Mouse (Mus musculus) liver, embryonic 14.5 days (tissue): ENCODE measurements around the gene Cd48. TPM values are rescaled to one million over a fixed set of nuclear protein-coding genes. Genes with fewer than 3 reads are reported as not detected.
"Not testable (repeated sequence)": the region's sequence is repeated elsewhere in the genome, so short reads cannot be mapped to it uniquely, and the experiment has no call there.

ENCODE experiments used
- ATAC-seq: fragments of 200-750 bp; cut with Nextera tagmentation; 2 replicates; pipeline ENCODE4 v1.8.0; 2017; ENCODE audit warnings: moderate number of reproducible peaks, mild to moderate bottlenecking, moderate library complexity; ENCODE audit not compliant: insufficient read depth
- DNase-seq, 3 experiments: peaks; one replicate each; pipeline ENCODE4 v3.0.0-alpha.2; 2012 to 2013; ENCODE audit warnings: low read depth in 3 of 3, low spot score in 3 of 3
- H3K27ac ChIP-seq: fragments of 300-500 bp; sonication (generic); 2 replicates; pipeline ENCODE4 v1.5.1; 2014; ENCODE audit warnings: moderate library complexity, mild to moderate bottlenecking, control low read depth, inconsistent platforms
- H3K27me3 ChIP-seq: fragments of 300-500 bp; sonication (generic); 2 replicates; pipeline ENCODE4 v1.6.1; 2014; ENCODE audit warnings: mild to moderate bottlenecking, low read length, moderate library complexity; ENCODE audit not compliant: control insufficient read depth, insufficient read depth
- H3K36me3 ChIP-seq: fragments of 300-500 bp; sonication (generic); replicated peaks from 2 replicates; pipeline ENCODE4 v1.6.1; 2014; ENCODE audit warnings: low read depth; ENCODE audit not compliant: control insufficient read depth, insufficient read depth
- H3K4me1 ChIP-seq, 2 experiments: fragments of 200-500 bp in 1 of 2; fragments of 300-500 bp in 1 of 2; sonication (generic) in 1 of 2; replicated peaks; 2 replicates each; pipeline ENCODE4 v1.6.1; 2012 to 2014; ENCODE audit warnings: antibody characterized with exemption in 1 of 2, inconsistent platforms in 1 of 2, low read length in 1 of 2; ENCODE audit not compliant: control insufficient read depth in 2 of 2, insufficient read depth in 2 of 2
- H3K4me2 ChIP-seq: fragments of 300-500 bp; sonication (generic); 2 replicates; pipeline ENCODE4 v1.6.1; 2014; ENCODE audit warnings: low read depth, mild to moderate bottlenecking, control low read depth, moderate library complexity
- H3K4me3 ChIP-seq, 2 experiments: fragments of 200-500 bp in 1 of 2; fragments of 300-500 bp in 1 of 2; sonication (generic) in 1 of 2; 2 replicates each; pipeline ENCODE4 v1.5.1; 2012 to 2014; ENCODE audit warnings: low read depth in 2 of 2, low read length in 2 of 2, mild to moderate bottlenecking in 2 of 2, control low read depth in 1 of 2, inconsistent platforms in 1 of 2, moderate library complexity in 1 of 2; ENCODE audit not compliant: insufficient read depth in 1 of 2
- H3K9ac ChIP-seq: fragments of 300-500 bp; sonication (generic); replicated peaks from 2 replicates; pipeline ENCODE4 v1.6.1; 2014; ENCODE audit warnings: mild to moderate bottlenecking, control low read depth, moderate library complexity
- H3K9me3 ChIP-seq: fragments of 300-500 bp; sonication (generic); 2 replicates; pipeline ENCODE4 v1.6.1; 2016; ENCODE audit warnings: low read length, mixed read lengths; ENCODE audit not compliant: control insufficient read depth
- CTCF ChIP-seq: IDR thresholded peaks from 2 replicates; pipeline ENCODE4 v1.5.1; 2016; ENCODE audit warnings: antibody characterized with exemption, low read depth, control low read depth
- EP300 ChIP-seq: IDR thresholded peaks from 2 replicates; pipeline ENCODE4 v1.6.1; 2016; ENCODE audit warnings: antibody characterized with exemption, low read depth
- WGBS: fragments of 180-500 bp; shearing (Covaris S2); extraction: QIAGEN DNeasy Blood & Tissue Kit; methylation state at CpG from one replicate; pipeline ENCODE4 v1.1.7; 2014; ENCODE audit not compliant: insufficient replicate concordance; 5-methylcytosine and 5-hydroxymethylcytosine counted together
- polyA plus RNA-seq, 2 experiments: library from polyadenylated mRNA; depleted of rRNA in 1 of 2; stranded (reverse) in 1 of 2; unstranded in 1 of 2; fragments of >200 nt; fragmentation: Nextera tagmentation in 1 of 2; extraction: Ambion mirVana in 1 of 2; gene quantifications; 2 replicates each; pipeline versions ENCODE4 v1.2.1 to v1.2.3; 2012 to 2014

Cd48 gene
- polyA plus RNA-seq, 2 experiments = 5.6 to 11.2 TPM

DNA sequence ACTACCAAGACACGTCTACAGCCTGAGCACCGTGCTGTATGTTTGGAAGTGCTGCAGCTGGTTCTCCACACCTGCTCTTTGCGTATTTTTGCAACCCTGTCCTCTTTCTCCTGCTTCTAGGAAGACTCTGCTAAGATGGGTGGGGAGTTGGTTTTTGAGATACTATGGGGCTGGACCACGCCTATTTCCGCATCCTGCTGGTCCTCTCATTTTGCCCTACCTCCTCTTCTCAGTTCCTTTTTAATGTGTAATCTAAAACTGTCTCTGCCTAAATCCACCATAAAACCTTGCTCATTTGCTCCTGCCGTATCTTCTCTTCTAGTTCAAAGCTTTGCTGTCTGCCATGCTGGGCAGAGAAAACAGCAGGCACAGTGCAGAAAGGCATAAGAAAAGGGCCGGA is 800 bp upstream of the Cd48 start:
- H3K4me2 ChIP-seq = peak overlapping the region; percentile 26
- ATAC-seq = no peak
- H3K27me3 ChIP-seq = no peaks in the 10 kb centered on the region
- no peak overlapping the region for H3K27ac ChIP-seq
- no peaks in the 10 kb centered on the region for H3K36me3 ChIP-seq
- H3K9ac ChIP-seq = no peak overlapping the region
- H3K9me3 ChIP-seq = no peaks in the 10 kb centered on the region
- DNase-seq = no peak
- 29% methylated on average over 7 of the region's 7 CpGs for WGBS
- H3K4me1 ChIP-seq = peaks cover 0 to 13% of the 10 kb centered on the region in 2 experiments; a peak in 3 of 4 replicates
- H3K4me3 ChIP-seq = no peak overlapping the region
- TF ChIP-seq CTCF (no peak), EP300 (no peak)

DNA sequence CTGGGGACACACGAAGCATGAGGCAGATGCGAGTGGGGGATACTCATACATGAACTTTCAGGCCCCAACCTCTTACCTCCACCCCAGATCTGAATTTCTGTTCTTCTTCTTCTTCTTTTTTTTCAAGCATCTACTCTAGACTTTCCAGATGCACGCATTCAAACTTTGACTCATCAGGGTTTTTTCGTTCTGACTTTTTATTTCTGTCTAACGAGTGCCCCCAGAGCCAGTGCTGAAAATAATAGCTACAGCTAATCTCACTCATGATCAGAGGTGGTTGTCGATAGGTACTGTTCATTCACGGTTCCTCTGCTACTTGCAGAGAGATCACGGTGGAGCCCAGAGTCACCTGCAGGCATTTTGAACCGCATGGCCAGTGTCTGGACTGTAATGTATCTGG is 3.1 kb downstream of the Cd48 start:
- WGBS = 65% methylated on average over 9 of the region's 9 CpGs
- Histone ChIP-seq H3K9me3 (no peaks in the 10 kb centered on the region), H3K4me1 (peaks cover 0 to 8% of the 10 kb centered on the region in 2 experiments; a peak in 2 of 4 replicates), H3K36me3 (no peaks in the 10 kb centered on the region), H3K27ac (no peak overlapping the region), H3K4me2 (no peak overlapping the region), H3K4me3 (no peak overlapping the region), H3K9ac (no peak overlapping the region), H3K27me3 (no peaks in the 10 kb centered on the region)
- TF ChIP-seq EP300 (no peak), CTCF (no peak)
- DNase-seq = no peak
- no peak for ATAC-seq

DNA sequence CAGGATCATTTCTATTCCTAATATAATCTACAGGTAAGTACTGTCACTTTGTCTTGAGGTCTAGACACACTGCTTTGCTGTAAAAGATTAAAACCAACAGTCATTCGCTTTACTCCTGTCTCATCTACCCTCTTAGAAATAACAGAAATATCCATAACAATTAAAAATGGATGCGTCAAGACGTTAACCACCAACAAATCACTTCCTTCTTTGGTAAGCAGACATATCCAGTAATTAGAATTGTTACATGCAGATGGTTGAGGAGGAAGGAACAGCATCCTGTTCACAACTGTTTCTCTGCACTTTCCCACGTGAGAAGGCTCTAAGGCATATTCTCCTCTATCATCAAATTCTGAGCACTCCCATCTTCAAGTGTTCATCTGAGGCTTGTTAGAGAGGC is 5.5 kb downstream of the Cd48 start:
- no peak for ATAC-seq
- 38% methylated on average over 4 of the region's 4 CpGs for WGBS
- no peak overlapping the region for H3K27ac ChIP-seq
- no peaks in the 10 kb centered on the region for H3K9me3 ChIP-seq
- no peaks in the 10 kb centered on the region for H3K27me3 ChIP-seq
- no peaks in the 10 kb centered on the region; a peak in 1 of 4 replicates for H3K4me1 ChIP-seq
- no peak overlapping the region for H3K9ac ChIP-seq
- H3K36me3 ChIP-seq = no peaks in the 10 kb centered on the region
- TF ChIP-seq CTCF (no peak), EP300 (no peak)
- H3K4me3 ChIP-seq = no peak overlapping the region
- no peak for DNase-seq
- no peak overlapping the region for H3K4me2 ChIP-seq

DNA sequence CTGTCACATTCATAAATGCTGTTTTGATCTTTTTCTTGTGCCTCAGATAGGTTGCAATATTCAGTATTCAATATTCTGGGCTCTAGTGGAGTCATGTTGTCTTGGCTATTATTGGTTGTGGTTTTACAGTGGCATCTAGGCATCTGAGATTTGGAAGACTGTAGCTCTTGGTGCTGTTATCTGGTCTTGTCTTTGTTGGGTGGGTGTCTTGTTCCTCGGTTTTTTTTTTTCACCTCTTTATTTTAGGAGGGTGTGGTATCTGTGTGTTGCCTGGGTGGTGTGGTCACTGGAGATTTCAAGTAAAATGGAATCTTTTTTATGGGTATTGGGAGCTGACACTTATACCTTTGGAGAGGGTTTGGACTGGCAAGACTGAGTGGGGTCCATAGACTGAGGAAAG is 12.1 kb downstream of the Cd48 start:
- Histone ChIP-seq H3K27me3 (no peaks in the 10 kb centered on the region), H3K9me3 (no peaks in the 10 kb centered on the region), H3K36me3 (no peaks in the 10 kb centered on the region), H3K4me1 (peaks cover 0 to 4% of the 10 kb centered on the region in 2 experiments; a peak in 2 of 4 replicates), H3K27ac (no peak overlapping the region), H3K4me3 (no peak overlapping the region), H3K4me2 (no peak overlapping the region), H3K9ac (no peak overlapping the region)
- DNase-seq (no peak), ATAC-seq (no peak)
- whole genome bisulfite sequencing = 17% methylated on average over 1 of the region's 1 CpGs
- no peak for TF ChIP-seq EP300
- TF ChIP-seq CTCF = no peak

DNA sequence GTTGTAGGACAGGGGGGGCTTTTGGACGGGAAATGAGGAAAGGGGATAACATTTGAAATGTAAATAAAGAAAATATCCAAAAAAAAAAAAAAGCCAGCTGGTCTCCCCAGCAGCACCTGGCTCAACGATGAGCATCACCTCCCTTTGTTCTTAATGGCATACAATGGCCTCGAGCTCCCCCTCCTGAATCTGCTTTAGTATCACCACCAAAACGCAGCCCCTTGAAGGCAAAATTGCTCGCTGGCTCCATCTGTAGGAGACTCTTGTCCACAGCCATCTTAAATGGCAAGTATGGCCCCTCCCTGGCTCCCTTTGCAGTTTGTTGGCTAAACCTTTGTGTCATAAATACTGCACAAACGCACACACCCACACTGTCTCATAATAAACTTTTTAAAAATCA is 17.2 kb downstream of the Cd48 start:
- ATAC-seq (no peak), DNase-seq (peak; percentile 31 to 43 (median 33))
- H3K4me3 ChIP-seq = no peak overlapping the region
- no peak overlapping the region for H3K4me2 ChIP-seq
- TF ChIP-seq EP300 = no peak
- TF ChIP-seq CTCF = peak; percentile 68
- WGBS = 11% methylated on average over 6 of the region's 6 CpGs
- H3K4me1 ChIP-seq = peaks cover 0 to 4% of the 10 kb centered on the region in 2 experiments; a peak in 2 of 4 replicates
- H3K36me3 ChIP-seq = no peaks in the 10 kb centered on the region
- no peak overlapping the region for H3K9ac ChIP-seq
- H3K27me3 ChIP-seq = no peaks in the 10 kb centered on the region
- H3K9me3 ChIP-seq = no peaks in the 10 kb centered on the region
- no peak overlapping the region for H3K27ac ChIP-seq

DNA sequence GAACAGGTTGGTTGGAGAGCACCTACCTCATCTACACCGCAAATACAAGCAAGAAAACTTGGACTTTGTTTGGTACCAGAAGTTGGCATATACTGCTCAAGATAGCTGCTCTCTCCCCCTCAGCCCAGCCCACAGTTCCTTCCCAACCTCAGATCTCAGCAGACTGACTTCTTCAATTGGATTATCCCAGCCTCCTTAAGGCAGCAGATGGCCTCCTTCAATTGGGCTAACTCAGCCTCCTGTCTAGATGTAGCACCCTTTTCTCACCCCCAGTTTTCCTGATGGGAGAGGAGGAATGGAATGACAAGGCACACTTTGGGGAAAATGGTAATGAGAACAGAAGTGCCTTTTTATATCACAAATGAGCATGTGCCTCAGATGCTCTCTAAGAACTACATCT is 31.9 kb downstream of the Cd48 start:
- not testable (repeated sequence) for H3K4me1 ChIP-seq, H3K9ac ChIP-seq, ATAC-seq, DNase-seq, H3K4me3 ChIP-seq, H3K27me3 ChIP-seq, H3K4me2 ChIP-seq, H3K36me3 ChIP-seq, H3K27ac ChIP-seq, H3K9me3 ChIP-seq
- WGBS = 65% methylated on average over 1 of the region's 1 CpGs
